Mouse (Mus musculus) right cerebral cortex, postnatal 4 days (tissue): ENCODE results near the gene Olfr1385.
"Not testable (repeated sequence)": the region's sequence is repeated elsewhere in the genome, so short reads cannot be mapped to it uniquely, and the experiment has no call there.

Experiments used
- DNase-seq: peaks from one replicate; pipeline ENCODE4 v3.0.0-alpha.2; 2022

The Olfr1385 gene

GRCm38 (mm10) chr11:49488770-49489169 lies at the start of gene Olfr1385:
Gene Olfr1385 (plus strand): TSS chr11:49489070.
- DNase-seq: not testable (repeated sequence)

DNA sequence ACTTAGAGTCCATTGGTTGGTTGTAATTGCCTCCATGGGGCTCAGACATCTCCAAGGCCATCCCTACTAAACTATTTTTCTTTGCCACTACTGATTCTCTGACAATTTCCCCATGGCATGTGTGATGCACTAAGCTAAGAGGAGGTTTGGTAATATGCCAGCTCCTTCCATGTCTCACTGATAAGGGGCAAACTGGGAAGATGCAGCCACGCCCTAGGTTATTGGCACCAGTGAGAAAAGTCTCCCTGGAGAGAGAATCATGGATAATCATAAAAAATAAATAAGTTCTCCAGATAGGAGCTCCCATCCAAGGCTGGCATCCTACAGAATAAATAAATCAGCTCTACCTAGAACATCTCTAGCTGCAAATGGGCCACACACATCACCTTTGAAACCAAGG lies 33.8 kb upstream of the Olfr1385 start, which contains the start of gene Olfr1387:
Gene Olfr1387 (plus strand): TSS at position 301 of the 400 bp plus-strand sequence.
- DNase-seq: no peak

- DNase-seq: not testable (repeated sequence)
These were observed 24.1 kb upstream of the Olfr1385 start, which contains the start of gene Olfr1386 for GRCm38 (mm10) chr11:49464746-49465145. Gene Olfr1386 (plus strand): TSS chr11:49465046.

- DNase-seq: no peak
These were observed 2.9 kb upstream of the Olfr1385 start for GRCm38 (mm10) chr11:49485973-49486372.

GRCm38 (mm10) chr11:49518086-49518485 lies 29.2 kb downstream of the Olfr1385 start:
- no peak for DNase-seq

DNA sequence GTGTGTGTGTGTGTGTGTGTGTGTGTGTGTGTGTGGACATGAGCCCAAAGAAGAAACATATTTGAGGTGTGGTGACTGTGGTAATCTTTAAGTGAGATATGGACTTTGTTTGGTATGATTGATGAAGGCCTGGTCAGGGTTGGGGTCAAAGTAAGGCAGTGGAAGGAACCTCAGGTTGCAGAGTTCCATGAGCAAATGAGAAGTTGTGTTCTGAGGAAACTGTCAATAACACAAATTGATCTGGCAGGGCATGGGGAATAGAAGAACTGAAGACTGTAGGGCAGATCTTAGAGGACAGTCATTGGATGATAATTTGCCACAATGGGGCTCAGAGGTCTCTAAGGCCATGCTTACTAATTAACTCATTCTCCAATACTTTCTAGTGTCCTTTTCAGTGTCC lies 30.5 kb downstream of the Olfr1385 start, which contains the start of gene Olfr1383:
Gene Olfr1383 (plus strand): TSS at position 301 of the 400 bp plus-strand sequence.
- no peak for DNase-seq

- no peak for DNase-seq
These were observed 39.1 kb downstream of the Olfr1385 start, which contains the start of gene Olfr1382 for GRCm38 (mm10) chr11:49527947-49528346. Gene Olfr1382 (plus strand): TSS chr11:49528247.

DNA sequence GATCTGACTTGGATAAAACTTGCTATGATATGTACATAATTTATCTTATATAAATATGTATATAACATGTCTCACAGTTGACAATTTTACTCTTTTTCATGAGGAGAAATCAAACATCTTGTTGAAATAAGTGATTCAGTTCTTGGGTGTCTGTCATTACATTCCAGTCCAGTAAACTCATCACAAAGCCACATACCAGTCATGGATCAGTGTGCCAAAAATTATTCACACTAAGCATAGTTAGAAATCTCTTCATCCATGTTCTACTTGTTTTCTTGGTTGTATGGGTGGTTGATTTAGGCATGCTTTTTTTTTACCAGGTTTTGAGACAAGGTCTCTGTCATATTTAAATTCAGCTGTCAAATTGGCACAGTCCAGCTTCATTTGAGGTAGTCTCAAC lies 43.9 kb downstream of the Olfr1385 start:
- DNase-seq: no peak

- peak; percentile 8 for DNase-seq
These were observed 47.8 kb downstream of the Olfr1385 start for GRCm38 (mm10) chr11:49536631-49537030.

- not testable (repeated sequence) for DNase-seq
These were observed 54.3 kb downstream of the Olfr1385 start, which contains the start of gene Olfr1381 for GRCm38 (mm10) chr11:49543149-49543548. Gene Olfr1381 (plus strand): TSS chr11:49543449.
